Mouse (Mus musculus) spleen, adult 18-20 months (tissue): ENCODE measurements around the gene Dglucy.

Source experiments
- DNase-seq, 2 experiments: peaks; one replicate each; pipeline ENCODE4 v3.0.0; 2022; ENCODE audit warnings: mixed read lengths in 2 of 2

Gene Dglucy

GRCm38 (mm10) chr12:100936737-100937136 is 157.9 kb downstream of the Dglucy start:
- DNase-seq, result no peak

DNA sequence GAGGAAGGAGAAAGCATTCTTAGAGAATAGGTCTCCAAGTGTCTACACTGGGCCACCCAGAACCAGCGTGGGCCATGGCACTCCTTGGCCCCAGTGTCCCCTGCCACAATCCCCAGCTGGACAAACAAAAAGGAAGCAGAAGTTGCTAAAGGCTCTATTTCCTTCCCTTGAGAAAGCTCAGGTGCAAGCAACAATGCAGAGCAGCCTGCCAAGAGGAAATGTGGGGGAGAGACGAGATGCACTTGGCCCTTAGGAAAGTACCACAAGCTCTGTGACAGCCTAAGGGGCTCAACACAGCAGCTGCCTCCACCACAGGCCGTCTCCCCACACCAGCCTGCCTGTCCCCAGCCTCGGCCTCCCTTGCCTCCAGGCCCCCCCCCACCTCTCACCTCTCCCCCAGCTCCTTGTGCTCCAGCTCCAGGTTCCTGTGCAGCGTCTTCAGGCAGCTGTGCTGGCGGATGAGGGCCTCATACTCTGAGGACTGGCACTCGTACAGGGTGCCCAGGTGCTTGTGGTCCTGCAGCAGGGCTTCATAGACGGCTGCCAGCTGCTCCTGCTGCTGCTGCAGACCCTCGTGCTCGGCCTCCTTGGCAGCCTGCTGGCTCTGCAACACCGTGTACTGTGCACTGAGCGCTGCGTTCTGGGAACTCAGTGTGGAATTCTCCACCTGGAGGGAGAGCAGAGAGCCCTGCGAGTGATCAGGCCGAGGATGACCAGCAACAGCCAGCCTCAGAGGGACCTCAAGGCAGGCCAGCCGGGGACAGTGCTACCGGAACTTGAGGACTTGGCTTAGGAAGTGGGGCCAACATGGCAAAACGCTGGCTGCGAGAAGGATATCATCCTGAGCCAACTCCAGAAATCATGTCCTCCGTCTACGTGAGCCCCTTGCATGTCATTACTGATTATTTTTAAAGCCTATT is 158.8 kb downstream of the Dglucy start:
- no peak for DNase-seq

- DNase-seq, result no peak
Observed at GRCm38 (mm10) chr12:100941361-100941760, 162.5 kb downstream of the Dglucy start.

- no peak for DNase-seq
Observed at GRCm38 (mm10) chr12:100943146-100943545, 164.3 kb downstream of the Dglucy start.

GRCm38 (mm10) chr12:100944921-100945336 is 166.1 kb downstream of the Dglucy start:
- no peak for DNase-seq

DNA sequence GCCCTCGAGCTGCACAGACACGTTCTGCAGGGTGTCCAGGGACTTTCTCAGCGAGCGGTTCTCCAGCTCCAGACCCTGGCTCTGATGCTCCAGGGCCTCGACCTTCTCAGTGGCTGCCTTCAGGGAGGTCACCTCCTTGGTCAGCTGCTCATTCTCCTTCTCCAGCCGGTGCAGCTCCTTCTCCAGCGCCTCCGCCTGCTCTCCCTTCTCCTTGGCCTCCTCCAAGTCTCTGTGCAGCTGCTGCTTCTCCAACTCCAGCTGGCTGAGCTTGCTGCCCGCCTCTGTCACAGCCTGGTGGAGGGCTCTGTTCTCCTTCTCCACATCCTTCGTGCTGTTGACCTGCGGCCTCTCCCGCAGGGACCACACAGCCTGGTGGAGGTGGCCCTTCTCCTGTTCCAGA is 166.6 kb downstream of the Dglucy start:
- no peak for DNase-seq

DNA sequence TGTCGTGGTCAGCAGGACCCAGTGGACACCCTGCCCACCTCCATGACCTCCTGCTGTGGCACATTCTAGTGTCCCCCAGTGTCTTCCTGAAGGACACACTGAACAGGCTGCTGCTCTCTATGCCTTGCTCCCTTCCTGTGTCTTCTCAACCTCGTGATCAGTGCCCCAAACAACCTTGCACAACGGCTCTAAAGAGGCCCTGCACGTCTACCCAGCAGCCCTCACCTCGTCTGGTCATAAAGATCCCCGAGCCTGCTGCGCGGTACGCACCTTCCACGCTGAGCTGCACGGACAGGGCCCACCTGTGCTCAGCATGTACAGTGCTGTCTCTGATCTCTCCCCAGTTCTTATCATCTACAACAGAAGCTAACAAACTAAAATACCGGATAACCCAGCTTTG is 167.1 kb downstream of the Dglucy start:
- DNase-seq, result no peak
